Mouse (Mus musculus) CH12.LX (cell line): ENCODE measurements around the gene Washc3. TPM values are rescaled to one million over a fixed set of nuclear protein-coding genes. Genes with fewer than 3 reads are reported as not detected.

ENCODE experiments used
- DNase-seq: peaks from one replicate; pipeline ENCODE4 v3.0.0-alpha.2; 2013; ENCODE audit errors: extremely low read depth
- H3K27ac ChIP-seq: 2 replicates; pipeline ENCODE4 v1.5.1; 2012; ENCODE audit warnings: low read depth, mild to moderate bottlenecking, control low read depth, moderate library complexity; ENCODE audit not compliant: insufficient read depth
- H3K27me3 ChIP-seq: replicated peaks from 2 replicates; pipeline ENCODE3; 2012; ENCODE audit warnings: inconsistent platforms
- H3K36me3 ChIP-seq, 2 experiments: replicated peaks in 1 of 2; 2 replicates each; pipeline versions ENCODE3 to v1.6.1; 2012; ENCODE audit warnings: inconsistent platforms in 1 of 2, low read length in 1 of 2, mild to moderate bottlenecking in 1 of 2, mixed read lengths in 1 of 2, moderate library complexity in 1 of 2; ENCODE audit not compliant: control insufficient read depth in 1 of 2, insufficient read depth in 1 of 2
- H3K4me1 ChIP-seq, 2 experiments: 2 replicates each; pipeline ENCODE4 v1.6.1; 2012; ENCODE audit warnings: inconsistent platforms in 1 of 2, moderate library complexity in 1 of 2; ENCODE audit not compliant: insufficient read depth in 2 of 2, control insufficient read depth in 1 of 2
- H3K4me2 ChIP-seq: 2 replicates; pipeline ENCODE4 v1.6.1; 2012; ENCODE audit warnings: low read depth, mild to moderate bottlenecking, control low read depth; ENCODE audit not compliant: poor library complexity, insufficient read depth, severe bottlenecking
- H3K4me3 ChIP-seq, 3 experiments: fragments of 150-350 bp in 1 of 3; sonication (generic) in 1 of 3; replicated peaks in 1 of 3; 2 replicates each; pipeline versions ENCODE3 to v1.5.1; 2011 to 2012; ENCODE audit warnings: low read depth in 2 of 3, low read length in 2 of 3, mild to moderate bottlenecking in 2 of 3, moderate library complexity in 2 of 3, control low read depth in 1 of 3, improper control_type of control experiment in 1 of 3, inconsistent platforms in 1 of 3, mixed read lengths in 1 of 3; ENCODE audit not compliant: poor library complexity in 1 of 3
- H3K79me2 ChIP-seq: replicated peaks from 2 replicates; pipeline ENCODE4 v1.6.1; 2012; ENCODE audit warnings: mild to moderate bottlenecking, moderate library complexity; ENCODE audit not compliant: control insufficient read depth, poor library complexity, insufficient read depth, severe bottlenecking; ENCODE audit errors: extremely low read depth
- H3K9ac ChIP-seq: 2 replicates; pipeline ENCODE4 v1.6.1; 2012; ENCODE audit warnings: low read depth, mild to moderate bottlenecking, control low read depth, moderate library complexity; ENCODE audit not compliant: insufficient read depth
- H3K9me3 ChIP-seq: replicated peaks from 2 replicates; pipeline ENCODE3; 2012; ENCODE audit warnings: low read length, inconsistent platforms, mixed read lengths
- BHLHE40 ChIP-seq: IDR thresholded peaks from 2 replicates; pipeline ENCODE4 v1.6.1; 2011; ENCODE audit warnings: mild to moderate bottlenecking, low read depth, low read length, improper control_type of control experiment
- CHD2 ChIP-seq: IDR thresholded peaks from 2 replicates; pipeline ENCODE4 v1.6.1; 2011; ENCODE audit warnings: low read length, improper control_type of control experiment
- CTCF ChIP-seq, 2 experiments: IDR thresholded peaks in 1 of 2; conservative IDR thresholded peaks in 1 of 2; 2 replicates each; pipeline ENCODE4 v1.5.1; 2011 to 2012; ENCODE audit warnings: low read depth in 2 of 2, low read length in 2 of 2, improper control_type of control experiment in 1 of 2, inconsistent platforms in 1 of 2, mild to moderate bottlenecking in 1 of 2, moderate library complexity in 1 of 2
- ELF1 ChIP-seq: IDR thresholded peaks from 2 replicates; pipeline ENCODE4 v1.6.1; 2014; ENCODE audit warnings: low read depth, mild to moderate bottlenecking, inconsistent platforms, low read length, improper control_type of control experiment
- EP300 ChIP-seq: IDR thresholded peaks from 2 replicates; pipeline ENCODE4 v1.6.1; 2011; ENCODE audit warnings: low read length, improper control_type of control experiment
- IRF4 ChIP-seq: IDR thresholded peaks from 2 replicates; pipeline ENCODE4 v1.6.1; 2014; ENCODE audit warnings: low read depth, mild to moderate bottlenecking, inconsistent platforms, low read length, improper control_type of control experiment
- JUN ChIP-seq: IDR thresholded peaks from 2 replicates; pipeline ENCODE4 v1.6.1; 2011; ENCODE audit warnings: low read depth, mild to moderate bottlenecking, low read length, improper control_type of control experiment, moderate library complexity; ENCODE audit not compliant: insufficient read depth
- JUND ChIP-seq: conservative IDR thresholded peaks from 2 replicates; pipeline ENCODE4 v1.6.1; 2011; ENCODE audit warnings: low read depth, low read length, improper control_type of control experiment
- MAFK ChIP-seq: IDR thresholded peaks from 2 replicates; pipeline ENCODE4 v1.6.1; 2011; ENCODE audit warnings: low read length, improper control_type of control experiment; ENCODE audit not compliant: insufficient replicate concordance
- MAZ ChIP-seq: IDR thresholded peaks from 2 replicates; pipeline ENCODE4 v1.6.1; 2012; ENCODE audit warnings: low read depth, mild to moderate bottlenecking, inconsistent platforms, low read length, improper control_type of control experiment, moderate library complexity
- MYC ChIP-seq: IDR thresholded peaks from 2 replicates; pipeline ENCODE4 v1.6.1; 2011; ENCODE audit warnings: low read depth, mild to moderate bottlenecking, improper control_type of control experiment, low read length
- NRF1 ChIP-seq: IDR thresholded peaks from 2 replicates; pipeline ENCODE4 v1.6.1; 2014; ENCODE audit warnings: low read depth, mild to moderate bottlenecking, inconsistent platforms, low read length, improper control_type of control experiment, moderate library complexity
- POLR2AphosphoS2 ChIP-seq: IDR thresholded peaks from 2 replicates; pipeline ENCODE4 v1.6.1; 2011; ENCODE audit warnings: low read depth, low read length, improper control_type of control experiment
- TBP ChIP-seq: conservative IDR thresholded peaks from 2 replicates; pipeline ENCODE4 v1.6.1; 2011; ENCODE audit warnings: low read depth, low read length, improper control_type of control experiment
- UBTF ChIP-seq: IDR thresholded peaks from 2 replicates; pipeline ENCODE4 v1.6.1; 2012; ENCODE audit warnings: low read depth, mild to moderate bottlenecking, inconsistent platforms, low read length, improper control_type of control experiment, moderate library complexity
- USF1 ChIP-seq: IDR thresholded peaks from 2 replicates; pipeline ENCODE4 v1.6.1; 2014; ENCODE audit warnings: low read depth, mild to moderate bottlenecking, inconsistent platforms, low read length, improper control_type of control experiment
- USF2 ChIP-seq: conservative IDR thresholded peaks from 2 replicates; pipeline ENCODE4 v1.6.1; 2011; ENCODE audit warnings: low read depth, low read length, improper control_type of control experiment
- ZC3H11A ChIP-seq: IDR thresholded peaks from 2 replicates; pipeline ENCODE4 v1.6.1; 2012; ENCODE audit warnings: low read depth, mild to moderate bottlenecking, inconsistent platforms, low read length, improper control_type of control experiment
- ZKSCAN1 ChIP-seq: IDR thresholded peaks from 2 replicates; pipeline ENCODE4 v1.6.1; 2012; ENCODE audit warnings: low read depth, inconsistent platforms, low read length, improper control_type of control experiment, borderline replicate concordance
- ZMIZ1 ChIP-seq: IDR thresholded peaks from 2 replicates; pipeline ENCODE4 v1.6.1; 2012; ENCODE audit warnings: low read depth, mild to moderate bottlenecking, inconsistent platforms, low read length, improper control_type of control experiment
- ZNF384 ChIP-seq: IDR thresholded peaks from 2 replicates; pipeline ENCODE4 v1.6.1; 2012; ENCODE audit warnings: low read depth, low read length, improper control_type of control experiment, inconsistent platforms
- dilution Hi-C: fragments of 300-500 bp; cut with MboI; formaldehyde crosslinking; loops from 2 replicates; pipeline ENCODE4 v1.14.3; 2020; ENCODE audit warnings: low sequenced_read_pairs; ENCODE audit not compliant: extremely low pct_unique_long_range_greater_than_20kb, extremely low pct_ligation_motif_present
- in situ Hi-C: fragments of 300-500 bp; cut with MboI; formaldehyde crosslinking; loops from 3 replicates; pipeline ENCODE4 v1.14.3; 2019; ENCODE audit warnings: low sequenced_read_pairs, low pct_ligation_motif_present, low pct_unique_long_range_greater_than_20kb, mixed read lengths
- polyA plus RNA-seq: library from polyadenylated mRNA; unstranded; fragments of >175 nt; gene quantifications from 2 replicates; pipeline ENCODE4 v1.2.1, GENCODE M21; 2012; ENCODE audit warnings: low read depth; ENCODE audit not compliant: insufficient read length
- total RNA-seq, 2 experiments: library from RNA; depleted of rRNA; stranded (reverse); fragments of 300-350 nt in 1 of 2; fragments of >200 nt in 1 of 2; gene quantifications; 2 replicates each; pipeline ENCODE4 v1.2.3; 2012 to 2014

The Washc3 gene
- total and polyA plus RNA-seq, 3 experiments = 65.4 to 134 (median 71.8) TPM

DNA sequence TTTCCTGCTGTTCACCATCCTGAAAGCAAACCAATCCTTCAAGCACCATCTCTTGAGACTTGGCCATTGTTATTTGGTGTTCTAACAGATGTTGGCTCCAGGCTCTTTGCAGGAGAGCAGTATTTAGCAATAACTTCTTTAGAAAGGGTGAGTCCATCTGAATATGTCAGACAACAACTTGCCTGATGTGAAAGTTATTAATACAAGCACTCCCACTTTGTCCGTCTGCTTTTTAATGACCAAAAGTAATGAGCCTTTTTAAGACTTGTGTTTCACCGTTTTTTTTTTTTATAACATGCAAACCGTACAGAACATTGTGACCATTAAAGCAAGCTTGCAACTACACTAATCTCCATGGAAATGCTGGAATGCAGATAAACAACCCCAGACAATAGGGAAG lies 60.3 kb downstream of the Washc3 start:
- no peak overlapping the region for H3K27ac ChIP-seq
- H3K27me3 ChIP-seq = no peaks in the 10 kb centered on the region
- no peak overlapping the region for H3K4me3 ChIP-seq
- no peak for DNase-seq
- H3K9me3 ChIP-seq = no peaks in the 10 kb centered on the region
- no peak overlapping the region for H3K9ac ChIP-seq
- in situ Hi-C loops (no loop called here), dilution Hi-C loops (no loop called here)
- H3K4me2 ChIP-seq = no peak overlapping the region
- H3K36me3 ChIP-seq = no peaks in the 10 kb centered on the region
- H3K4me1 ChIP-seq = no peaks in the 10 kb centered on the region
- no peaks in the 10 kb centered on the region for H3K79me2 ChIP-seq
- TF ChIP-seq NRF1 (no peak), ELF1 (no peak), JUN (no peak), ZMIZ1 (no peak), CHD2 (no peak), MYC (no peak), USF2 (no peak), CTCF (conservative IDR thresholded peaks at IDR 0.05 in 1 of 2, IDR thresholded peaks at IDR 0.05 in 1 of 2; ENCODE audit: low read depth in 2 of 2, low read length in 2 of 2) (no peak), JUND (no peak), IRF4 (no peak)

DNA sequence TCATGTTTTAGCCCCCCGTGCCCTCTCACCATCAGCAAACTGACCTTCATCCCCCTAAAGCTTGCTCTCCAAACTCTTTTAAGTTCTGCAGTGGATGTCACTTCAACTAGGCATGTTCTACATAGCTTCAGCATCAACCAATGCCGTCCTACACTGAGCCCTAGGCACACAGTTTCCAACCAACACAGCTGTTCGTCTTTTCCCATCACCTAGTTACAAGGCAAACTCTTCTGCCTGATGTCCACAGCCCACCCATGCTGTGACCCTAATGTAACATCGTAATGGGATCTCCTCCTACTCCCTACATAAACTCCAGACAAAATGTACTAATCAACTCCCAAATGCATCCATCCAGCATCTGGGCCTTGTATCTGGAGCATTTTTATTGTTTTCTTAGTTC lies 62.5 kb downstream of the Washc3 start:
- no peak for DNase-seq
- Histone ChIP-seq H3K4me1 (no peaks in the 10 kb centered on the region), H3K79me2 (no peaks in the 10 kb centered on the region), H3K36me3 (no peaks in the 10 kb centered on the region), H3K9ac (no peak overlapping the region), H3K4me2 (no peak overlapping the region), H3K27ac (no peak overlapping the region), H3K4me3 (no peak overlapping the region), H3K9me3 (no peaks in the 10 kb centered on the region), H3K27me3 (no peaks in the 10 kb centered on the region)
- in situ Hi-C loops (no loop called here), dilution Hi-C loops (no loop called here)
- TF ChIP-seq IRF4 (no peak), NRF1 (no peak), UBTF (no peak), USF1 (no peak), POLR2AphosphoS2 (no peak)

DNA sequence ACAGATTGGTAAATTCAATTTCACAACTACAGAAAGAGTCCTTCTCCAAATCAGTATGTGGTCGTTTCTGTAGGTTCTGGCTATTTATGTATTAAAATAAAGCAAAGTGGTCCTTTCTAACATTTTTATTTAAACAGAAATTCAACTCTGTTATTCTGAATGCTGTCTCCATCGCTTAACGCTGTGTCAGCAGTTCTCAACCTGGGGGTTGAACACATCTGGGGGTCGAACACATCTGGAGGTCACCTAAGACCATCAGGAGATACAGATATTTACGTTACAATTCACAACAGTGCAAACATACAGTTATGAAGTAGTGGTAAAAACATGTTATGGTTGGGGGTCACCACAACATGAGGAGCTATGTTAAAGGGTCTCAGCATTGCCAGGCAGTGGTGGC lies 73.2 kb downstream of the Washc3 start:
- Histone ChIP-seq H3K27me3 (no peaks in the 10 kb centered on the region), H3K27ac (no peak overlapping the region), H3K79me2 (no peaks in the 10 kb centered on the region), H3K9ac (no peak overlapping the region), H3K36me3 (no peaks in the 10 kb centered on the region), H3K9me3 (no peaks in the 10 kb centered on the region), H3K4me3 (no peak overlapping the region), H3K4me1 (peaks cover 0 to 3% of the 10 kb centered on the region in 2 experiments; a peak in 1 of 4 replicates), H3K4me2 (no peak overlapping the region)
- in situ Hi-C loops = no loop called here
- TF ChIP-seq EP300 = no peak
- TF ChIP-seq TBP = no peak
- TF ChIP-seq ZMIZ1 = no peak
- no peak for TF ChIP-seq ZNF384
- no peak for TF ChIP-seq ZC3H11A
- TF ChIP-seq MAFK = peak; percentile 85
- TF ChIP-seq ZKSCAN1 = no peak
- TF ChIP-seq MAZ = no peak
- no peak for TF ChIP-seq BHLHE40
- no peak for DNase-seq
- dilution Hi-C loops = no loop called here
